Mouse (Mus musculus) limb, embryonic 15.5 days (tissue): ENCODE measurements around the gene Tcaf1. TPM values are rescaled to one million over a fixed set of nuclear protein-coding genes. Genes with fewer than 3 reads are reported as not detected.

Experiments used
- ATAC-seq: fragments of 200-750 bp; cut with Nextera tagmentation; 2 replicates; pipeline ENCODE4 v1.8.0; 2017; ENCODE audit warnings: low read depth, moderate TSS enrichment; ENCODE audit not compliant: insufficient number of reproducible peaks, low FRiP score, low TSS enrichment
- H3K27ac ChIP-seq: fragments of 300-500 bp; sonication (generic); 2 replicates; pipeline ENCODE4 v1.5.1; 2015; ENCODE audit warnings: moderate library complexity, mild to moderate bottlenecking, inconsistent platforms
- H3K27me3 ChIP-seq: fragments of 300-500 bp; sonication (generic); 2 replicates; pipeline ENCODE4 v1.6.1; 2015; ENCODE audit warnings: inconsistent platforms
- H3K36me3 ChIP-seq: fragments of 300-500 bp; sonication (generic); 2 replicates; pipeline ENCODE4 v1.6.1; 2015; ENCODE audit warnings: inconsistent platforms
- H3K4me1 ChIP-seq: fragments of 300-500 bp; sonication (generic); 2 replicates; pipeline ENCODE4 v1.6.1; 2015; ENCODE audit warnings: inconsistent platforms
- H3K4me2 ChIP-seq: fragments of 300-500 bp; sonication (generic); 2 replicates; pipeline ENCODE4 v1.6.1; 2015; ENCODE audit warnings: mild to moderate bottlenecking, inconsistent platforms
- H3K4me3 ChIP-seq: fragments of 300-500 bp; sonication (generic); 2 replicates; pipeline ENCODE4 v1.5.1; 2015; ENCODE audit warnings: mild to moderate bottlenecking, inconsistent platforms
- H3K9ac ChIP-seq: fragments of 300-500 bp; sonication (generic); 2 replicates; pipeline ENCODE4 v1.6.1; 2015; ENCODE audit warnings: inconsistent platforms
- H3K9me3 ChIP-seq: fragments of 300-500 bp; sonication (generic); 2 replicates; pipeline ENCODE4 v1.6.1; 2016; ENCODE audit warnings: inconsistent platforms
- WGBS: fragments of 180-500 bp; shearing (Covaris S2); methylation state at CpG from one replicate; pipeline ENCODE4 v1.1.7; 2015; 5-methylcytosine and 5-hydroxymethylcytosine counted together
- polyA plus RNA-seq: library from polyadenylated mRNA; unstranded; fragments of >200 nt; fragmentation: Nextera tagmentation; extraction: Ambion mirVana; gene quantifications from 2 replicates; pipeline ENCODE4 v1.2.1, GENCODE M21; 2015

Tcaf1 gene
- 63.7 and 64.5 TPM in 2 replicates for polyA plus RNA-seq

- 2% methylated on average over 28 of the region's 28 CpGs for WGBS
- Histone ChIP-seq H3K36me3 (no peaks in the 10 kb centered on the region), H3K9ac (peak within 1 kb of the TSS; percentile 48), H3K4me3 (peak within 1 kb of the TSS; percentile 67), H3K27me3 (no peaks in the 10 kb centered on the region), H3K4me2 (peak within 1 kb of the TSS; percentile 73), H3K9me3 (no peaks in the 10 kb centered on the region), H3K27ac (peak within 1 kb of the TSS; percentile 82), H3K4me1 (no peaks in the 10 kb centered on the region; the same call in 1 of the 2 replicates)
- ATAC-seq, result peak; percentile 97
Observed at GRCm38 (mm10) chr6:42709291-42710211, at the start of gene Tcaf1. Tcaf1 (minus strand) TSS chr6:42710088.

GRCm38 (mm10) chr6:42756104-42756503 lies 46.2 kb upstream of the Tcaf1 start, which contains the start of gene Olfr38:
Olfr38 (plus strand) TSS chr6:42756404.
- H3K9ac ChIP-seq, result no peak within 1 kb of the TSS
- no peak within 1 kb of the TSS for H3K4me3 ChIP-seq
- no peaks in the 10 kb centered on the region for H3K9me3 ChIP-seq
- no peak for ATAC-seq
- H3K27ac ChIP-seq, result no peak within 1 kb of the TSS
- 49% methylated on average over 1 of the region's 1 CpGs for WGBS
- H3K36me3 ChIP-seq, result no peaks in the 10 kb centered on the region
- H3K27me3 ChIP-seq, result no peaks in the 10 kb centered on the region
- H3K4me2 ChIP-seq, result no peak within 1 kb of the TSS
- no peaks in the 10 kb centered on the region for H3K4me1 ChIP-seq

GRCm38 (mm10) chr6:42747846-42748245 lies 38.0 kb upstream of the Tcaf1 start:
- H3K4me3 ChIP-seq, result no peak overlapping the region
- no peak for ATAC-seq
- no peaks in the 10 kb centered on the region for H3K27me3 ChIP-seq
- H3K36me3 ChIP-seq, result no peaks in the 10 kb centered on the region
- H3K9me3 ChIP-seq, result no peaks in the 10 kb centered on the region
- H3K9ac ChIP-seq, result no peak overlapping the region
- no peak overlapping the region for H3K4me2 ChIP-seq
- no peaks in the 10 kb centered on the region for H3K4me1 ChIP-seq
- no peak overlapping the region for H3K27ac ChIP-seq

- Histone ChIP-seq H3K27ac (no peak overlapping the region), H3K27me3 (no peaks in the 10 kb centered on the region), H3K4me3 (no peak overlapping the region), H3K4me1 (no peaks in the 10 kb centered on the region), H3K9me3 (no peaks in the 10 kb centered on the region), H3K4me2 (no peak overlapping the region), H3K36me3 (no peaks in the 10 kb centered on the region), H3K9ac (no peak overlapping the region)
- WGBS, result 74% methylated on average over 5 of the region's 5 CpGs
- ATAC-seq, result no peak
Observed at GRCm38 (mm10) chr6:42742303-42742702, 32.4 kb upstream of the Tcaf1 start.

- Histone ChIP-seq H3K27me3 (no peaks in the 10 kb centered on the region), H3K4me3 (no peak within 1 kb of the TSS), H3K9ac (no peak within 1 kb of the TSS), H3K4me1 (no peaks in the 10 kb centered on the region), H3K36me3 (no peaks in the 10 kb centered on the region), H3K4me2 (no peak within 1 kb of the TSS), H3K9me3 (no peaks in the 10 kb centered on the region), H3K27ac (no peak within 1 kb of the TSS)
- ATAC-seq, result no peak
- WGBS, result 86% methylated on average over 1 of the region's 1 CpGs
Observed at GRCm38 (mm10) chr6:42739071-42739470, 29.2 kb upstream of the Tcaf1 start, which contains the start of gene Olfr453. Olfr453 (plus strand) TSS chr6:42739371.

- Histone ChIP-seq H3K9me3 (no peaks in the 10 kb centered on the region), H3K4me2 (no peak overlapping the region), H3K4me3 (no peak overlapping the region), H3K9ac (no peak overlapping the region), H3K27ac (no peak overlapping the region), H3K27me3 (no peaks in the 10 kb centered on the region), H3K36me3 (no peaks in the 10 kb centered on the region), H3K4me1 (no peaks in the 10 kb centered on the region)
- no peak for ATAC-seq
Observed at GRCm38 (mm10) chr6:42717973-42718372, 8.1 kb upstream of the Tcaf1 start.

GRCm38 (mm10) chr6:42714668-42715067 lies 4.8 kb upstream of the Tcaf1 start:
- Histone ChIP-seq H3K4me1 (no peaks in the 10 kb centered on the region), H3K27ac (no peak overlapping the region), H3K9ac (no peak overlapping the region), H3K4me2 (no peak overlapping the region), H3K9me3 (no peaks in the 10 kb centered on the region), H3K4me3 (no peak overlapping the region), H3K27me3 (no peaks in the 10 kb centered on the region), H3K36me3 (no peaks in the 10 kb centered on the region)
- WGBS, result 75% methylated on average over 8 of the region's 8 CpGs
- no peak for ATAC-seq

GRCm38 (mm10) chr6:42692517-42693190 lies 17.2 kb downstream of the Tcaf1 start:
- no peaks in the 10 kb centered on the region for H3K9me3 ChIP-seq
- ATAC-seq, result peak; percentile 86
- H3K27me3 ChIP-seq, result no peaks in the 10 kb centered on the region
- H3K4me2 ChIP-seq, result peak overlapping the region; percentile 84
- H3K4me1 ChIP-seq, result peaks cover 4% of the 10 kb centered on the region; the same call in 1 of the 2 replicates
- under 1% methylated on average over 32 of the region's 32 CpGs for WGBS
- peak overlapping the region; percentile 74 for H3K4me3 ChIP-seq
- H3K9ac ChIP-seq, result peak overlapping the region; percentile 86
- H3K36me3 ChIP-seq, result peaks cover 9% of the 10 kb centered on the region; the same call in 1 of the 2 replicates
- peak overlapping the region; percentile 92 for H3K27ac ChIP-seq

GRCm38 (mm10) chr6:42692154-42692516 lies 17.8 kb downstream of the Tcaf1 start:
- no peaks in the 10 kb centered on the region for H3K27me3 ChIP-seq
- H3K36me3 ChIP-seq, result peaks cover 7% of the 10 kb centered on the region; the same call in 1 of the 2 replicates
- H3K27ac ChIP-seq, result peak overlapping the region; percentile 92
- peak overlapping the region; percentile 74 for H3K4me3 ChIP-seq
- no peaks in the 10 kb centered on the region for H3K9me3 ChIP-seq
- peak overlapping the region; percentile 84 for H3K4me2 ChIP-seq
- 0% methylated on average over 8 of the region's 10 CpGs for WGBS
- H3K4me1 ChIP-seq, result peaks cover 4% of the 10 kb centered on the region; the same call in 1 of the 2 replicates
- peak; percentile 82 for ATAC-seq
- H3K9ac ChIP-seq, result peak overlapping the region; percentile 86

GRCm38 (mm10) chr6:42689761-42690160 lies 20.1 kb downstream of the Tcaf1 start:
- no peak overlapping the region for H3K27ac ChIP-seq
- H3K9ac ChIP-seq, result no peak overlapping the region
- no peaks in the 10 kb centered on the region for H3K27me3 ChIP-seq
- H3K4me1 ChIP-seq, result peaks cover 4% of the 10 kb centered on the region; the same call in 1 of the 2 replicates
- H3K9me3 ChIP-seq, result no peaks in the 10 kb centered on the region
- ATAC-seq, result no peak
- H3K36me3 ChIP-seq, result peaks cover 24% of the 10 kb centered on the region
- no peak overlapping the region for H3K4me3 ChIP-seq
- no peak overlapping the region for H3K4me2 ChIP-seq

- WGBS, result 72% methylated on average over 5 of the region's 5 CpGs
- no peak for ATAC-seq
- Histone ChIP-seq H3K27ac (no peak overlapping the region), H3K9ac (no peak overlapping the region), H3K36me3 (peaks cover 29% of the 10 kb centered on the region), H3K4me3 (no peak overlapping the region), H3K9me3 (no peaks in the 10 kb centered on the region), H3K27me3 (no peaks in the 10 kb centered on the region), H3K4me2 (no peak overlapping the region), H3K4me1 (no peaks in the 10 kb centered on the region)
Observed at GRCm38 (mm10) chr6:42687907-42688306, 22.0 kb downstream of the Tcaf1 start.

- 80% methylated on average over 7 of the region's 7 CpGs for WGBS
- Histone ChIP-seq H3K27ac (no peak overlapping the region), H3K27me3 (no peaks in the 10 kb centered on the region), H3K9ac (no peak overlapping the region), H3K36me3 (peaks cover 56% of the 10 kb centered on the region), H3K4me2 (no peak overlapping the region), H3K4me1 (no peaks in the 10 kb centered on the region), H3K9me3 (no peaks in the 10 kb centered on the region), H3K4me3 (no peak overlapping the region)
- ATAC-seq, result no peak
Observed at GRCm38 (mm10) chr6:42680077-42680476, 29.8 kb downstream of the Tcaf1 start.
